Mouse (Mus musculus) layer of hippocampus, adult 2 months (tissue): ENCODE measurements around the gene Gm21731. TPM values are rescaled to one million over a fixed set of nuclear protein-coding genes. Genes with fewer than 3 reads are reported as not detected.

ENCODE experiments used
- DNase-seq, 2 experiments: peaks; one replicate each; pipeline ENCODE4 v3.0.0; 2022; ENCODE audit warnings: low spot score in 2 of 2
- H3K27ac ChIP-seq: fragments of 200-600 bp; 2 replicates; pipeline ENCODE4 v1.8.1; 2022
- H3K4me3 ChIP-seq: fragments of 200-600 bp; 2 replicates; pipeline ENCODE4 v1.8.1; 2022; ENCODE audit warnings: mild to moderate bottlenecking
- CTCF ChIP-seq: fragments of 200-600 bp; conservative IDR thresholded peaks from 2 replicates; pipeline ENCODE4 v1.8.1; 2022; ENCODE audit warnings: antibody characterized with exemption, mild to moderate bottlenecking, moderate library complexity
- total RNA-seq, 2 experiments: library from RNA; stranded (reverse); gene quantifications; 2 replicates each; pipeline ENCODE4 v1.2.3; 2021

Gm21731 gene
- total RNA-seq, 2 experiments from 2014 or later = not detected

GRCm38 (mm10) chr13:120278784-120279183, 39.9 kb downstream of the Gm21731 start:
- no peak for DNase-seq
- Histone ChIP-seq H3K4me3 (no peak overlapping the region), H3K27ac (no peak overlapping the region)
- no peak for TF ChIP-seq CTCF

Other genes with a start within 250 kb of the Gm21731 start
- not detected for gene Gm36079, start 212.1 kb upstream of the Gm21731 start, total RNA-seq
- not detected for gene Gm21188, start 186.9 kb upstream of the Gm21731 start, total RNA-seq
- not detected for gene Gm20767, start 98.9 kb upstream of the Gm21731 start, total RNA-seq
- gene Gm21818, start 66.7 kb upstream of the Gm21731 start, total RNA-seq = not detected
- gene Gm21762, start 23.2 kb upstream of the Gm21731 start, total RNA-seq = not detected
- gene AF067061, start 24.0 kb downstream of the Gm21731 start, total RNA-seq = not detected
- gene BC147527, start 61.3 kb downstream of the Gm21731 start, total RNA-seq = not detected
- gene Tcstv3, start 77.8 kb downstream of the Gm21731 start, total RNA-seq = not detected